Mouse (Mus musculus): ENCODE results near the gene D10Jhu81e. TPM values are rescaled to one million over a fixed set of nuclear protein-coding genes. Genes with fewer than 3 reads are reported as not detected.

Gene D10Jhu81e
- polyA plus RNA-seq, 1 experiment, result 105 TPM

GRCm38 (mm10) chr10:78165256-78166005, 4.2 kb downstream of the D10Jhu81e start:
- H3K4me3 ChIP-seq (replicated peaks; ENCODE audit: extremely low read depth, low read depth, low read length), result no peak overlapping the region
- no peak for TF ChIP-seq POLR2A (IDR thresholded peaks at IDR 0.05; ENCODE audit: borderline replicate concordance, extremely low read depth, low read depth, low read length)
- TF ChIP-seq CTCF (IDR thresholded peaks at IDR 0.05; ENCODE audit: insufficient read depth, low read length), result no peak
- no peak for DNase-seq
- H3K4me1 ChIP-seq (ENCODE audit: control insufficient read depth, insufficient read depth, low read length), result peaks cover 3% of the 10 kb centered on the region; the same call in 1 of the 2 replicates
- WGBS, result 94% methylated on average over 21 of the region's 21 CpGs

GRCm38 (mm10) chr10:78164786-78165185, 4.8 kb downstream of the D10Jhu81e start:
- WGBS, result 89% methylated on average over 12 of the region's 12 CpGs
- no peak overlapping the region for H3K4me3 ChIP-seq (replicated peaks; ENCODE audit: extremely low read depth, low read depth, low read length)
- DNase-seq, result no peak
- no peak for TF ChIP-seq POLR2A (IDR thresholded peaks at IDR 0.05; ENCODE audit: borderline replicate concordance, extremely low read depth, low read depth, low read length)
- no peak for TF ChIP-seq CTCF (IDR thresholded peaks at IDR 0.05; ENCODE audit: insufficient read depth, low read length)
- peaks cover 3% of the 10 kb centered on the region; the same call in 1 of the 2 replicates for H3K4me1 ChIP-seq (ENCODE audit: control insufficient read depth, insufficient read depth, low read length)

- Histone ChIP-seq H3K4me1 (ENCODE audit: control insufficient read depth, insufficient read depth, low read length) (peaks cover 5% of the 10 kb centered on the region; the same call in 1 of the 2 replicates), H3K4me3 (replicated peaks; ENCODE audit: extremely low read depth, low read depth, low read length) (no peak overlapping the region)
- peak; percentile 88 for TF ChIP-seq CTCF (IDR thresholded peaks at IDR 0.05; ENCODE audit: insufficient read depth, low read length)
- no peak for TF ChIP-seq POLR2A (IDR thresholded peaks at IDR 0.05; ENCODE audit: borderline replicate concordance, extremely low read depth, low read depth, low read length)
- 22% methylated on average over 4 of the region's 4 CpGs for WGBS
- DNase-seq, result peak; percentile 55
Observed at GRCm38 (mm10) chr10:78163923-78164322, 5.7 kb downstream of the D10Jhu81e start.

GRCm38 (mm10) chr10:78163241-78163640, 6.3 kb downstream of the D10Jhu81e start:
- TF ChIP-seq CTCF (IDR thresholded peaks at IDR 0.05; ENCODE audit: insufficient read depth, low read length) (no peak), POLR2A (IDR thresholded peaks at IDR 0.05; ENCODE audit: borderline replicate concordance, extremely low read depth, low read depth, low read length) (no peak)
- Histone ChIP-seq H3K4me3 (replicated peaks; ENCODE audit: extremely low read depth, low read depth, low read length) (no peak overlapping the region), H3K4me1 (ENCODE audit: control insufficient read depth, insufficient read depth, low read length) (peaks cover 5% of the 10 kb centered on the region; the same call in 1 of the 2 replicates)
- WGBS, result 91% methylated on average over 9 of the region's 9 CpGs
- no peak for DNase-seq

GRCm38 (mm10) chr10:78162646-78163045, 6.9 kb downstream of the D10Jhu81e start:
- 91% methylated on average over 12 of the region's 12 CpGs for WGBS
- Histone ChIP-seq H3K4me1 (ENCODE audit: control insufficient read depth, insufficient read depth, low read length) (peaks cover 5% of the 10 kb centered on the region; the same call in 1 of the 2 replicates), H3K4me3 (replicated peaks; ENCODE audit: extremely low read depth, low read depth, low read length) (no peak overlapping the region)
- DNase-seq, result no peak
- TF ChIP-seq CTCF (IDR thresholded peaks at IDR 0.05; ENCODE audit: insufficient read depth, low read length), result no peak
- TF ChIP-seq POLR2A (IDR thresholded peaks at IDR 0.05; ENCODE audit: borderline replicate concordance, extremely low read depth, low read depth, low read length), result no peak

- DNase-seq, result no peak
- 77% methylated on average over 8 of the region's 8 CpGs for WGBS
- Histone ChIP-seq H3K4me3 (replicated peaks; ENCODE audit: extremely low read depth, low read depth, low read length) (no peak overlapping the region), H3K4me1 (ENCODE audit: control insufficient read depth, insufficient read depth, low read length) (peaks cover 5% of the 10 kb centered on the region; the same call in 1 of the 2 replicates)
- TF ChIP-seq POLR2A (IDR thresholded peaks at IDR 0.05; ENCODE audit: borderline replicate concordance, extremely low read depth, low read depth, low read length), result no peak
- no peak for TF ChIP-seq CTCF (IDR thresholded peaks at IDR 0.05; ENCODE audit: insufficient read depth, low read length)
Observed at GRCm38 (mm10) chr10:78161096-78161495, 8.5 kb downstream of the D10Jhu81e start.

- TF ChIP-seq POLR2A (IDR thresholded peaks at IDR 0.05; ENCODE audit: borderline replicate concordance, extremely low read depth, low read depth, low read length), result no peak
- TF ChIP-seq CTCF (IDR thresholded peaks at IDR 0.05; ENCODE audit: insufficient read depth, low read length), result no peak
- H3K4me1 ChIP-seq (ENCODE audit: control insufficient read depth, insufficient read depth, low read length), result peaks cover 5% of the 10 kb centered on the region; the same call in 1 of the 2 replicates
- DNase-seq, result peak; percentile 23
- 72% methylated on average over 16 of the region's 16 CpGs for WGBS
- H3K4me3 ChIP-seq (replicated peaks; ENCODE audit: extremely low read depth, low read depth, low read length), result no peak overlapping the region
Observed at GRCm38 (mm10) chr10:78160369-78161095, 9.1 kb downstream of the D10Jhu81e start.

- 4% methylated on average over 7 of the region's 7 CpGs for WGBS
- peak; percentile 85 for DNase-seq
- TF ChIP-seq POLR2A (IDR thresholded peaks at IDR 0.05; ENCODE audit: borderline replicate concordance, extremely low read depth, low read depth, low read length) (0 out of 2 replicates have a peak, but pooled peaks have one; percentile 17), CTCF (IDR thresholded peaks at IDR 0.05; ENCODE audit: insufficient read depth, low read length) (peak; percentile 91)
- Histone ChIP-seq H3K4me3 (replicated peaks; ENCODE audit: extremely low read depth, low read depth, low read length) (peak overlapping the region; percentile 4), H3K4me1 (ENCODE audit: control insufficient read depth, insufficient read depth, low read length) (peaks cover 5% of the 10 kb centered on the region; the same call in 1 of the 2 replicates)
Observed at GRCm38 (mm10) chr10:78159906-78160305, 9.7 kb downstream of the D10Jhu81e start.

GRCm38 (mm10) chr10:78159252-78159878, 10.2 kb downstream of the D10Jhu81e start:
- peak; percentile 76 for DNase-seq
- no peak for TF ChIP-seq CTCF (IDR thresholded peaks at IDR 0.05; ENCODE audit: insufficient read depth, low read length)
- no peak for TF ChIP-seq POLR2A (IDR thresholded peaks at IDR 0.05; ENCODE audit: borderline replicate concordance, extremely low read depth, low read depth, low read length)
- peak overlapping the region; percentile 25 for H3K4me3 ChIP-seq (replicated peaks; ENCODE audit: extremely low read depth, low read depth, low read length)
- WGBS, result 13% methylated on average over 17 of the region's 17 CpGs
- H3K4me1 ChIP-seq (ENCODE audit: control insufficient read depth, insufficient read depth, low read length), result peaks cover 5% of the 10 kb centered on the region; the same call in 1 of the 2 replicates
